Mouse (Mus musculus): ENCODE measurements around the gene Abca12.

DNA sequence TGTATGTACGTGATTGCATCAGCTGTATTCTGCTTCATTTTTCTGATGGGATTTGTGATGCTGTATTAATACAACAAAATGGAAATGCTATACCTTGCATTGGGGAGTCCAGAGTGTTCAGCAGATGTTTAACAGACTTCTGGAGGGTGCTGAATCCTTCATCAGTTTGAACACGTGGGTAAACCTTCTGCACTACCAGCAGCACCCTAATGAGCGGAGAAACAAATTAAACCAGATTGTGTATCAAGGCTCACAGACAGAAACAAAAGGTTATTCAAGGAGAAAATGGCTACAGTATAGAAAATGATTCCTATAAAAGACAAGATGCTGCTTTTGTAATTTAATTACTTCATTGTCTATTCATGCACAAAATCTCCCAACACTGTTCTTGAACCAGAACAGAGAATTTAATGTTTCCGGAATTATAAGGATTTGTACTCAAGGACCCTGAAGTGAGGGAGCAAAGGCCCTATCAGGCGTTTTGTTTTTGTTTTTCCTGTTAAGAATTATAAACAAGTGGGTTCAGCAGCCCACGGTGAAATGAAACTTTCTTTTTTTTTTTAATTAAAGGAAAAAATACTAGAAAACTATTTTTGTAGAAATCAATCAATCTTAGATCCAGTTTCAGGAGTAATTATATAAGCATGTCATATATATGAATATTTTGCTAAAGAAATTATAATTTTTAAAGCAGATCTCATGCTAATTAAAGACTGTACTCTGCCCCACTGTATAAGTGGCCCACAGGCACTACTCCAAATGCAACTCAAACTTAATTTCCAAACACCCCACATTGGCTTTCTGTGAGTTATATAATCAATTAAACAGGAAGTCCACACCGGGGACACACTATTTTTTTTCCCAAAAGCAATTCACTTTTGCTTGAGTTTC, 73.1 kb downstream of the Abca12 start:
- no peak for TF ChIP-seq GATA1 (IDR thresholded peaks at IDR 0.05; ENCODE audit: borderline replicate concordance, low read length)
- TF ChIP-seq FLI1 (IDR thresholded peaks at IDR 0.05; ENCODE audit: low read length), result no peak

Data from megakaryocyte, embryonic 14.5 days (primary cell).